Mouse (Mus musculus) T-helper 1 cell (primary cell): ENCODE results near the gene Pop4.

Source experiments
- in situ Hi-C: fragments of 300-600 bp; cut with MboI, MseI; formaldehyde crosslinking; loops from one replicate; pipeline ENCODE4 v1.15.1; 2025; ENCODE audit warnings: high pct_unique_total_duplicates

Gene Pop4

GRCm38 (mm10) chr7:38220866-38221265 is 50.4 kb downstream of the Pop4 start:
- in situ Hi-C loops = no loop called here

GRCm38 (mm10) chr7:38219526-38219925 is 51.7 kb downstream of the Pop4 start:
- in situ Hi-C loops = no loop called here

DNA sequence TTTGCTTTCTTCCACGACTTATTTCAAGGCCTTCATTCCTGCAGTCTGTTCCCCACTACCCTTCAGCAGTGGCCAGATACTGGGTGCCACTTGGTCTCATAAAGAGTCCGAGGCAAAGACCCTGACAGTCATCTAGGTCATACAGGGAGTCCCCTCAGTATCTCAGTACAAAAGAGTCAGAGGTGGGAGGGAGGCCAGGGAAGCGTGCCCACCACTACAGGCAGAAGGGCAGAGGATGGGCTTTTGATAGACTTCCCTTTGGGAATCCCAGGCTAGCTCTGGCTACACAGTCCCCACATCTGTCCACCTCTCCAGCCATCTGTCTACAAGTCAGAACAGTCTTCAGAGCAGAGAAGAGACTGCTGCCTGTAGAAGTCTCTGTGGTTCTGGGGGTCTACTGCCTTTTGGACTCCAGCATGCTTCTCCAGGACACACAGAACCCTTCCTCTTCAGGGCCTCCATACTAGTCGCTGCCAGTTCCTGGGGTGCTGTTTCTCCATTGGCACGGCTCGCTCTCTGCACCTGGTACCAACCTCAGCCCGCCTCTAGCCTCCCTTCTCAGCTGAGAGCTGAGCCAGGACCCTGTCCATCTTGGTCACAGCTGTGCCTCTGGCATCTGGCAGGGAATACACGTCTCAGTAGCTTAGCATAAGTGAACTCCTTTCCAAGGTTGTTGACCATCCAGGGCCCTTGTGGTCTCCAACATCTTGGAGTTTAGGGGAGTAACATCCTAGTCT is 52.4 kb downstream of the Pop4 start:
- in situ Hi-C loops = no loop called here

- in situ Hi-C loops = no loop called here
Observed at GRCm38 (mm10) chr7:38217417-38218171, 53.6 kb downstream of the Pop4 start.

DNA sequence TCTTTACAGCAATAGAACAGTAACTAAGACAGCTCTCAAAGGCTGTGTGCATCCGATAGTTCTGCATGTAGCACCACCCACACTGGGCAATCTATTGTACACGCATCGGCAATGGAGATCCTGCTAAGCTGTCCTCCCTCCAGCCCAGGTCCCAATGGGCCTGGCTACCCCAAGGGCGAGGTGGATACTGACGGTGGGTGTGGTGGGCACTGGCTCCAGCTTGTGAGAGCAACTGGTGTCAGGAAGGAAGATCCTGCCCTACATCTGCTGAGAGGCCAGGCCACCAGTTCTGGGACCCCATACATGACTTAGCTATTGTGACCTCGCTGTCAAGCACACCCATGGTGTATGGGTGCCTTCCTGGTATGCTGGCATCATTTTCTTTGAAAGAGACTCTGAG is 55.5 kb downstream of the Pop4 start:
- in situ Hi-C loops = no loop called here

DNA sequence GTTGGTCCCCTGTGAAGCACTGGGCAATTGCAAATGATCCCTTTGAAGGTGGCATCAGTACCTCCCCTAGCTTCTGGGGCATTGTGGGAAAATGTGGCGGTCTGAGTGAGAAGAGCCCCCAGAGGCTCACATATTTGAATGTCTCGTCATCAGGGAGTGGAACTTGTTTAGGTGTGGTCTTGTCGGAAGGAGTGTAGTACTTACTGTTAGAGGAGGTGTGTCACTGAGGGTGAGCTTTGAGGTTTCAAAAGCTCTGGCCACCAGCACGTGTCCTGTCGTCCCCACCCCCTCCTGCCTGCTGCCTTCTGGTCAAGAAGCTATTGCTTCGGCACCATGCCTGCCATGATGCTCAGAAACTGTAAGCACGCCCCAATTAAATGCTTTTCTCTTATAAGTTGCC is 55.9 kb downstream of the Pop4 start:
- in situ Hi-C loops = no loop called here

DNA sequence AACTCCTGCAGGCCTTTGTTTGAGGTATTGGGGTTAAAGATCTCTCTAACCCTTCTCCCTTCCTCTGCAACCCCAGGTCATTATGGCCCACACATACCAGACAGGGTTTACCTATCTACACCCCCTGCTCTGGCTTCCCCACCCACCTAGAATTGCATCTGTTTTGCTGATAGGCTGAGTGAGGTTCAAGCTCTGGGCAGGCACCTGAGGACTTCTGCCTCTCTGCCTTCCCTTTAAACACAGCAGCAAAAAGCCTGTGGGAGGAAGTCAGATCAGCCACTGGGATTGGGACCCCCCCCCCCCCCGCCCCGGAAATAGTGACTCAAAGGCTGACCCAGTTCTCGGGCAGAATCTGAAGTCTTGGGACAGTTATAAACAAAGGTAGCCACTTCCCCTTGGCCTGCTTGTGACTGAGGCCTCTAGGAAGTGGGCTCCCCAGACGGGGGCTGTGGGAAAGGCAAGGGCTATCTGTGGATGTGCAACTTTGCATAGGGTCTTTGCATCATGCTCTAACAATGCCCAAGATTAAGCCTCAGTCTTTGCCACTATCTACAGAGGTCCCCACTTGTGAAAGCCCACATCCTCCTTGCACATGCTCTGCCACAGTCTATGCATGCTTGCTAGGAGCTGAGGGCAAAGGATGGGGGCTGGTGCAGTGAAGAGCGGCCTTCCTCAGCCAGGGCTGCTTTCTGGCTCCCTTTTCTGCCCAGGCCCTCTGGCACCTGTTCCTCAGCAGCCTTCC is 56.6 kb downstream of the Pop4 start:
- in situ Hi-C loops = no loop called here

DNA sequence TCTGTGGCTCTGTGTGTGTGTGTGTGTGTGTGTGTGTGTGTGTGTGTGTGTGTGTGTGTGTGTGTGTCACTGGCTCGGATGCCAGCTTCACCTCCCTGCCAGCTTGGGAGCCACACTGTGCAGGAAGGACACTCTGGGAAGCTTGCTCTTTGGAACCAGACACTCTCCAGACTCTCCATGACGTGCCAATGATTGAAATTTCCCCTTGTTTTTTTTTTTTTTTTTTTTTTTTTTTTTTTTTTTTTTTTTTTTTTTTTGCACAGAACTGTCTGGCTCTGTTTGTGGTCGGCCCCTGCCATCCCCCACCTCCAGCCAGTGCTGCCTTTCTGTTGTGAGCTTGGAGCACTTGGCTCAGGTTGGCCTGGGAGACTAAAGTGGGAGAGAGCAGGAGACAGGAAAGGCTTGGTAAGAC is 58.6 kb downstream of the Pop4 start:
- in situ Hi-C loops = no loop called here
